Comparison of ENCODE assay signal across 24 mouse cellular contexts in the genomic region with DNA sequence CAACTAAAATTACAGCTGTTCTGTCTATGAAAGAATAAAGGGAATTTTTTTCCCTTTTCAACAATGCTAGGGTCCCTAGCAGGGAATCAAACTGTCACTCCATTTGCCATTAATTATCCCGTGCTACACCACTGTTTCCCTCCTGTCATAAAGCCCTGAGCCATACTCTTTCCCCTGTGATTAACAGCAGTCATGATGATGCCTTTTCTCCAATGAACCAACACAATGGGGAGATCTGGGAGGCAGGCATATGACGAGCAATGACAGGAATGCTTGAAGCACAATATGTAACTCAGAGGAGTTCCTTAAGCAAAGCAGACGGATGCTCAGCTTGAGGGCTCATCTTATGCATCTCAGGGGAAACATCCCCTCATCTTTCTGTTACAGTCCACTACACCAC.
A peak's percentile ranks its signal among the peaks of the same experiment; 100 is the strongest.
DNase-seq lines count a peak whose midpoint lies in the region; ATAC-seq and TF ChIP-seq lines count a peak whose summit lies in the region.
"Had no signal": no experiment of that assay in that cellular context is flagged by ENCODE, and none has a peak within 500 bp of the region (broad histone marks: within the 10 kb centered on the region; RNA-seq: fewer than 3 reads in every experiment).

No protein-coding gene starts in this region.

- 50% methylated on average over 3 of the region's 3 CpGs for WGBS in embryonic facial prominence, embryonic 14.5 days
- WGBS in embryonic facial prominence, embryonic 10.5 days, result 83% methylated on average over 3 of the region's 3 CpGs
- WGBS in hindbrain, embryonic 15.5 days, result 26% methylated on average over 3 of the region's 3 CpGs
- 29% methylated on average over 3 of the region's 3 CpGs for WGBS in hindbrain, embryonic 14.5 days
- 43% methylated on average over 3 of the region's 3 CpGs for WGBS in midbrain, postnatal 0 days

- H3K9ac ChIP-seq in embryonic facial prominence, embryonic 14.5 days (ENCODE audit: low read depth, low read length), result no peak overlapping the region
- H3K9ac ChIP-seq in hindbrain, embryonic 15.5 days, result no peak overlapping the region
- no peak overlapping the region for H3K9ac ChIP-seq in hindbrain, embryonic 14.5 days
- no peak overlapping the region for H3K9ac ChIP-seq in midbrain, postnatal 0 days (replicated peaks; ENCODE audit: low read length, poor library complexity, severe bottlenecking)
- H3K9ac ChIP-seq: embryonic facial prominence, embryonic 15.5 days; kidney, embryonic 15.5 days; limb, embryonic 15.5 days; liver, embryonic 14.5 days; lung, embryonic 14.5 days had no signal

- DNase-seq in embryonic facial prominence, embryonic 14.5 days (ENCODE audit: low spot score), result peak; percentile 41
- no peak for DNase-seq in embryonic facial prominence, embryonic 10.5 days (ENCODE audit: low spot score)
- DNase-seq in hindbrain, embryonic 14.5 days (ENCODE audit: low spot score), result no peak
- DNase-seq in Muller cell, postnatal 12 days (ENCODE audit: inconsistent ontology term), result peak; percentile 25
- peak; percentile 22 for DNase-seq in midbrain, postnatal 0 days (ENCODE audit: low spot score)
- DNase-seq in adrenal gland, postnatal 25 days, result no peak
- DNase-seq: adrenal gland, postnatal 10 days; cerebellum, adult 8-10 months; cerebellum, postnatal 36 days; embryo, embryonic 11 days; gastrocnemius, postnatal 10 days; kidney, postnatal 36 days; left cerebral cortex, postnatal 4 days; lung, embryonic 14.5 days; right cerebral cortex, postnatal 4 days; thymus, postnatal 25 days had no signal

- H3K27me3 ChIP-seq in embryonic facial prominence, embryonic 14.5 days (replicated peaks; ENCODE audit: control insufficient read depth, insufficient read depth, low read length), result no peaks in the 10 kb centered on the region
- no peaks in the 10 kb centered on the region for H3K27me3 ChIP-seq in embryonic facial prominence, embryonic 10.5 days (replicated peaks; ENCODE audit: low read depth, poor library complexity, severe bottlenecking)
- no peaks in the 10 kb centered on the region for H3K27me3 ChIP-seq in hindbrain, embryonic 15.5 days
- no peaks in the 10 kb centered on the region for H3K27me3 ChIP-seq in hindbrain, embryonic 14.5 days (ENCODE audit: control insufficient read depth, insufficient read depth, low read length)
- no peaks in the 10 kb centered on the region for H3K27me3 ChIP-seq in midbrain, postnatal 0 days (ENCODE audit: insufficient read depth, low read length)
- H3K27me3 ChIP-seq: embryonic facial prominence, embryonic 15.5 days; kidney, embryonic 15.5 days; limb, embryonic 15.5 days had no signal

- no peaks in the 10 kb centered on the region for H3K36me3 ChIP-seq in embryonic facial prominence, embryonic 14.5 days (ENCODE audit: control insufficient read depth, insufficient read depth, low read length)
- H3K36me3 ChIP-seq in embryonic facial prominence, embryonic 10.5 days (replicated peaks), result no peaks in the 10 kb centered on the region
- H3K36me3 ChIP-seq in hindbrain, embryonic 15.5 days, result no peaks in the 10 kb centered on the region
- H3K36me3 ChIP-seq in hindbrain, embryonic 14.5 days (replicated peaks; ENCODE audit: control insufficient read depth, insufficient read depth), result no peaks in the 10 kb centered on the region
- no peaks in the 10 kb centered on the region for H3K36me3 ChIP-seq in midbrain, postnatal 0 days (ENCODE audit: insufficient read depth, low read length)
- H3K36me3 ChIP-seq: embryonic facial prominence, embryonic 15.5 days; kidney, embryonic 15.5 days; limb, embryonic 15.5 days had no signal

- H3K9me3 ChIP-seq in embryonic facial prominence, embryonic 14.5 days (ENCODE audit: control insufficient read depth, low read length), result no peaks in the 10 kb centered on the region
- no peaks in the 10 kb centered on the region for H3K9me3 ChIP-seq in embryonic facial prominence, embryonic 10.5 days
- H3K9me3 ChIP-seq in hindbrain, embryonic 15.5 days, result no peaks in the 10 kb centered on the region
- no peaks in the 10 kb centered on the region for H3K9me3 ChIP-seq in hindbrain, embryonic 14.5 days (ENCODE audit: control insufficient read depth, low read length)
- H3K9me3 ChIP-seq in midbrain, postnatal 0 days (ENCODE audit: low read length), result no peaks in the 10 kb centered on the region
- H3K9me3 ChIP-seq: embryonic facial prominence, embryonic 15.5 days; kidney, embryonic 15.5 days; limb, embryonic 15.5 days had no signal

- no peak for TF ChIP-seq CTCF in midbrain, postnatal 0 days (IDR thresholded peaks at IDR 0.05)

- H3K27ac ChIP-seq in embryonic facial prominence, embryonic 14.5 days (replicated peaks; ENCODE audit: low read depth, low read length), result no peak overlapping the region
- H3K27ac ChIP-seq in embryonic facial prominence, embryonic 10.5 days (replicated peaks), result no peak overlapping the region
- H3K27ac ChIP-seq in hindbrain, embryonic 15.5 days (replicated peaks), result no peak overlapping the region
- H3K27ac ChIP-seq in hindbrain, embryonic 14.5 days, result no peak overlapping the region
- no peak overlapping the region for H3K27ac ChIP-seq in midbrain, postnatal 0 days (ENCODE audit: low read depth, low read length)
- H3K27ac ChIP-seq: embryonic facial prominence, embryonic 15.5 days; kidney, embryonic 15.5 days; left cerebral cortex, adult 2 months; limb, embryonic 15.5 days; liver, embryonic 14.5 days had no signal

- ATAC-seq in embryonic facial prominence, embryonic 14.5 days (ENCODE audit: low read depth), result 0 out of 2 replicates have a peak, but pooled peaks have one; percentile 44
- peak; percentile 27; the same call in 1 of the 2 replicates for ATAC-seq in hindbrain, embryonic 15.5 days (ENCODE audit: low FRiP score, low read depth)
- ATAC-seq in hindbrain, embryonic 14.5 days (ENCODE audit: low FRiP score), result no peak; the same call in 1 of the 2 replicates
- ATAC-seq in midbrain, postnatal 0 days (ENCODE audit: low FRiP score), result no peak
- ATAC-seq: intestine, postnatal 0 days had no signal

- no peak overlapping the region for H3K4me2 ChIP-seq in embryonic facial prominence, embryonic 14.5 days (ENCODE audit: low read depth, low read length)
- H3K4me2 ChIP-seq in hindbrain, embryonic 15.5 days, result no peak overlapping the region
- no peak overlapping the region for H3K4me2 ChIP-seq in hindbrain, embryonic 14.5 days (replicated peaks)
- H3K4me2 ChIP-seq in midbrain, postnatal 0 days (ENCODE audit: low read depth, low read length, poor library complexity, severe bottlenecking), result no peak overlapping the region
- H3K4me2 ChIP-seq: embryonic facial prominence, embryonic 15.5 days; heart, embryonic 11.5 days; kidney, embryonic 15.5 days; limb, embryonic 15.5 days; lung, embryonic 14.5 days had no signal

- H3K4me3 ChIP-seq in embryonic facial prominence, embryonic 14.5 days (ENCODE audit: low read depth, low read length), result no peak overlapping the region
- H3K4me3 ChIP-seq in embryonic facial prominence, embryonic 10.5 days, result no peak overlapping the region
- no peak overlapping the region for H3K4me3 ChIP-seq in hindbrain, embryonic 15.5 days
- no peak overlapping the region for H3K4me3 ChIP-seq in hindbrain, embryonic 14.5 days (replicated peaks; ENCODE audit: low read length)
- H3K4me3 ChIP-seq in midbrain, postnatal 0 days (ENCODE audit: low read depth, low read length), result no peak overlapping the region
- H3K4me3 ChIP-seq: embryonic facial prominence, embryonic 15.5 days; kidney, embryonic 15.5 days; left cerebral cortex, adult 2 months; limb, embryonic 15.5 days had no signal

- peaks cover 5% of the 10 kb centered on the region; the same call in 1 of the 2 replicates for H3K4me1 ChIP-seq in embryonic facial prominence, embryonic 14.5 days (ENCODE audit: control insufficient read depth, insufficient read depth, low read length)
- H3K4me1 ChIP-seq in embryonic facial prominence, embryonic 10.5 days, result no peaks in the 10 kb centered on the region
- peaks cover 14% of the 10 kb centered on the region for H3K4me1 ChIP-seq in hindbrain, embryonic 15.5 days (replicated peaks)
- peaks cover 11% of the 10 kb centered on the region; the same call in 1 of the 2 replicates for H3K4me1 ChIP-seq in hindbrain, embryonic 14.5 days (replicated peaks; ENCODE audit: control insufficient read depth, insufficient read depth, low read length)
- no peaks in the 10 kb centered on the region for H3K4me1 ChIP-seq in midbrain, postnatal 0 days (ENCODE audit: insufficient read depth, low read length)
- H3K4me1 ChIP-seq: embryonic facial prominence, embryonic 15.5 days; limb, embryonic 15.5 days had no signal

Comparison
In these comparisons a context has a peak if more than half of its experiments do, and no peak if none do; other contexts are left out.
1. ATAC-seq: peak in embryonic facial prominence, embryonic 14.5 days (single experiment) and hindbrain, embryonic 15.5 days (single experiment); none in hindbrain, embryonic 14.5 days (single experiment) and midbrain, postnatal 0 days (single experiment).
2. DNase-seq: peak in embryonic facial prominence, embryonic 14.5 days (single experiment), Muller cell, postnatal 12 days (single experiment) and midbrain, postnatal 0 days (single experiment); none in embryonic facial prominence, embryonic 10.5 days (single experiment), hindbrain, embryonic 14.5 days (single experiment) and adrenal gland, postnatal 25 days (single experiment).